Mouse (Mus musculus) kidney, adult 2 months (tissue): ENCODE data around the gene Engase.

Source experiments
- CTCF ChIP-seq: fragments of 200-500 bp; conservative IDR thresholded peaks from 2 replicates; pipeline ENCODE4 v1.5.1; 2011; ENCODE audit warnings: low read depth, mild to moderate bottlenecking, control low read depth, low read length, moderate library complexity, mixed read lengths; ENCODE audit not compliant: insufficient read depth, insufficient read length
- POLR2A ChIP-seq: fragments of 200-500 bp; IDR thresholded peaks from one replicate; pipeline ENCODE4 v1.6.1; 2011; ENCODE audit warnings: low read depth, low read length, control low read depth

DNA sequence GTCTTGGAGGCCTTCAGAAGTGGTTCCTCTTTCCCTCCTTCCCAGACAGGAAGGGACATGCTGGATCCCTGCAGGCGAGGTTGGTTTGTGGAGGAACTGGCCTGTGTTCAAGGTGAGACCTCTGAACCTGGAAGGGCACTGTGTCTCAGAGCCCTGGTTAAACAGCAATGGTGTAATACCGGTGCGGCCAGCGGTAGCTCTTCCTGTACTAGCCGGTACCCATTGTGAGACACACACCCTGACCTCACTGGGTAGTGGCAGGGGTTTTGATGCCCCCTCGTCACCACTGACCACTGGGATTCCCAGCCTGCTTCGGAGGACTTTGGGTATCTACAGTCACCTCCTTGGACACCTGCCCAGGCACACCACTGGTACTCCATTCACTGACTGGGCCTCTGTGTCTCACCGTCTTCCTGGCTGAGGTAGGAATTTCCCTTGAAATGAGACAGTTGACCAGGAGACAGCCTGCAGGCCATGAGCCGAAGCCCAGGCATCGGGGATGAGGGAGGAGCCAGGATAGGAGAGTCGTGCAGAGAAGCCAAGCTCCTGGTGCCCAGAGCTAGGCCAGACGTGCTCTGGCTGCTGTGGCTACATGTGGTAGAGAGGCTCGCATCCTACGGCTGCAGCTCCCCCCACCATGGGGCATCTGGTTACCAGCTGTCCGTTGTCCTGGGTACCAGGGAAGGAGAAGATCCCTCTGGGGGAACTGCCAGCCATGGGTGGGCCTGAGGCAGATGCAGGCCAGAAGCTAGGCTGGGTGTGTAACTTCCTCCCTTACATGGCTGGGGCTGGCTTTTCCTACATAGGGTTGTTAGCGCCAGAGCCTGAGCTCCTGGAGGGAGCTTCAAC lies 45.3 kb upstream of the Engase start:
- TF ChIP-seq CTCF, result no peak
- TF ChIP-seq POLR2A, result no peak
